Mouse (Mus musculus) midbrain, embryonic 13.5 days (tissue): ENCODE data around the gene Dcaf5. TPM values are rescaled to one million over a fixed set of nuclear protein-coding genes. Genes with fewer than 3 reads are reported as not detected.

ENCODE experiments used
- ATAC-seq: fragments of 200-750 bp; cut with Nextera tagmentation; 2 replicates; pipeline ENCODE4 v1.8.0; 2017; ENCODE audit warnings: mild to moderate bottlenecking, moderate TSS enrichment, moderate library complexity
- H3K27ac ChIP-seq: fragments of 300-500 bp; sonication (generic); 2 replicates; pipeline ENCODE4 v1.5.1; 2015; ENCODE audit warnings: inconsistent platforms, mild to moderate bottlenecking, moderate library complexity
- H3K27me3 ChIP-seq: fragments of 300-500 bp; sonication (generic); 2 replicates; pipeline ENCODE4 v1.6.1; 2015; ENCODE audit warnings: mild to moderate bottlenecking, inconsistent platforms
- H3K36me3 ChIP-seq: fragments of 300-500 bp; sonication (generic); 2 replicates; pipeline ENCODE4 v1.6.1; 2015; ENCODE audit warnings: mild to moderate bottlenecking, inconsistent platforms
- H3K4me1 ChIP-seq: fragments of 300-500 bp; sonication (generic); replicated peaks from 2 replicates; pipeline ENCODE4 v1.6.1; 2015; ENCODE audit warnings: inconsistent platforms
- H3K4me2 ChIP-seq: fragments of 300-500 bp; sonication (generic); replicated peaks from 2 replicates; pipeline ENCODE4 v1.6.1; 2015; ENCODE audit warnings: moderate library complexity, mild to moderate bottlenecking, inconsistent platforms
- H3K4me3 ChIP-seq: fragments of 300-500 bp; sonication (generic); replicated peaks from 2 replicates; pipeline ENCODE4 v1.5.1; 2015; ENCODE audit warnings: mild to moderate bottlenecking, inconsistent platforms
- H3K9ac ChIP-seq: fragments of 300-500 bp; sonication (generic); replicated peaks from 2 replicates; pipeline ENCODE4 v1.6.1; 2015; ENCODE audit warnings: mild to moderate bottlenecking, inconsistent platforms
- H3K9me3 ChIP-seq: fragments of 300-500 bp; sonication (generic); 2 replicates; pipeline ENCODE4 v1.6.1; 2016; ENCODE audit warnings: mild to moderate bottlenecking, inconsistent platforms
- WGBS: fragments of 180-500 bp; shearing (Covaris S2); methylation state at CpG from one replicate; pipeline ENCODE4 v1.1.7; 2015; 5-methylcytosine and 5-hydroxymethylcytosine counted together
- polyA plus RNA-seq: library from polyadenylated mRNA; unstranded; fragments of >200 nt; fragmentation: Nextera tagmentation; extraction: Ambion mirVana; gene quantifications from 2 replicates; pipeline ENCODE4 v1.2.1, GENCODE M21; 2015

Gene Dcaf5
- polyA plus RNA-seq, 1 experiment from 2014 or later, result 28.2 TPM

DNA sequence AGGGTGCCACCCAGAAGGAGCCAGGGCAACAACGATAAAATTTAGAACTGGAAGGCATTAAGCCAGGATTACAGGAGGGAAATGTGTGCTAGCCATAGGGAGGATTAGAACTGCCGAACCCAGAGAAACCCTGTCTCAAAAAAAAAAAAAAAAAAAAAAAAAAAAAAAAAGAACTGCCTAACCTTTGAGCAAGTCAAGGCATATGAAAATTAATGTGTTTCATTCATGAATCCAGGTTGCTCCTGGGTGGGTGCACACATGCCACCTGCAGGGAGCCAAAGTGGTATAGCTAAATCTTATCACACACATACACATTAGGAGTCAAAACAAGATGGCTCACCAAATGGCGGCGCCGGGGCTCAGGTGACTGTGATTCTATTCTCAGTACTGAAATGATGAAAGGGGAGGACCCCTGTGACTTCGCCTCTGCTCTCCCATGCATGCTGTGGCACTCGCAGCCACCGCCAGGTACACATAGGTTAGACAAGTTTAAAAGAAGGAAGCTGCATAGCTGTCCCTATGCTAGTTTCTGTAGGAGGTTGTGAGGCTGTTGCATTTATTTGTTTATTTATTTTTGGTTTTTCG lies 8.2 kb upstream of the Dcaf5 start:
- H3K4me1 ChIP-seq, result no peaks in the 10 kb centered on the region
- no peak for ATAC-seq
- no peaks in the 10 kb centered on the region for H3K27me3 ChIP-seq
- H3K4me2 ChIP-seq, result no peak overlapping the region
- WGBS, result 88% methylated on average over 9 of the region's 9 CpGs
- H3K36me3 ChIP-seq, result no peaks in the 10 kb centered on the region
- H3K4me3 ChIP-seq, result no peak overlapping the region
- no peaks in the 10 kb centered on the region for H3K9me3 ChIP-seq
- no peak overlapping the region for H3K9ac ChIP-seq
- no peak overlapping the region for H3K27ac ChIP-seq

DNA sequence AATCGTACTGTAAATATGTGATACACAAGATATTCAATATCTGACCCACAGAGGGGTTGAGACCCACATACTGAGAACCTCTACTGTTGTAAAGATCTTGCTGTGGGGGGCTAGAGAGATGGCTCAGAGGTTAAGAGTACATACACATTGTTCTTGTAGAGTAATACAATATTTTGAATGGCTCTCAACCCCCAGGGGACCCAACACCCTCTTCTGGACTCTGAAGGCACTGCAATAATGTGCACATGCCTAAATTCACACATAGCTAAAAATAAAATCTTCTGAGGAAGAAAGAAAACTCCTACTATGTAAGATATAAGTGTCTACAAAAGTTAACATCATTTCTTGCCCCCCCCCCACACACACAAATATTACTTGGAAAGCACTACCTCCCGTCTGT lies 4.6 kb upstream of the Dcaf5 start:
- H3K4me1 ChIP-seq, result peaks cover 8% of the 10 kb centered on the region; the same call in 1 of the 2 replicates
- H3K36me3 ChIP-seq, result no peaks in the 10 kb centered on the region
- no peak overlapping the region for H3K27ac ChIP-seq
- no peaks in the 10 kb centered on the region for H3K27me3 ChIP-seq
- 81% methylated on average over 2 of the region's 2 CpGs for WGBS
- no peak for ATAC-seq
- H3K4me2 ChIP-seq, result no peak overlapping the region
- H3K4me3 ChIP-seq, result no peak overlapping the region
- no peaks in the 10 kb centered on the region for H3K9me3 ChIP-seq
- H3K9ac ChIP-seq, result no peak overlapping the region

DNA sequence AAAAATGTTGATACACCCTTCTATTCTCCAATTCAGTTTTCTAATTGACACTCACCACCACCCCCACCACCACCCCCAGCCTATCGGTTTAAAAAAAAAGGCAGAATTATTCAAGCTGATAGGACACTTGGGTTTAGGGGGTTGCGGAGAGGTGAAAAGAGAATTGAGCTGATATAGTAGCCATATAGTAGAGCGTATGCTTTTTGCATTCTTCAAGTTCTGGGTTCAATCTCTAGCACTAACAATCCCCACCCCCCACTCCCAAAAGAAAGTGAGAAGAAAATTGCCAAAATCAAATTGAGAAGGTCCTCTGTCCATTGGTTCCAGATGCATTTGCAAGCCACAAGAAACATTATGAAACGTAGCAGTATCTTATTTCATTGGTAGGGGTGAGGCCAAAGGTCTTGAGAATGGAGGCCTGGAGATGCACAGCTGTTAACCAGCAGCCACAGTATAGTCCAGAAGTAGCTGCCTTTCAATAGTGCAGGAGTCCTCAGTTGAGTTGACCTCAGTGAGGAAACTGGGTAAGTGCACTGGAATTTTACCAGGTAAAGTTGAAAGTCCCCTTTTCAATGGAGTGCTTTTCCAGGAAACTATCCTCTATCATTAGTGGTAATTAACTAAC lies 762 bp upstream of the Dcaf5 start:
- Histone ChIP-seq H3K36me3 (peaks cover 4% of the 10 kb centered on the region; the same call in 1 of the 2 replicates), H3K27me3 (no peaks in the 10 kb centered on the region), H3K4me1 (peaks cover 31% of the 10 kb centered on the region), H3K4me2 (peak overlapping the region; percentile 66), H3K9me3 (no peaks in the 10 kb centered on the region), H3K4me3 (peak overlapping the region; percentile 93), H3K9ac (peak overlapping the region; percentile 95), H3K27ac (peak overlapping the region; percentile 99)
- no peak for ATAC-seq
- 23% methylated on average over 4 of the region's 4 CpGs for WGBS

DNA sequence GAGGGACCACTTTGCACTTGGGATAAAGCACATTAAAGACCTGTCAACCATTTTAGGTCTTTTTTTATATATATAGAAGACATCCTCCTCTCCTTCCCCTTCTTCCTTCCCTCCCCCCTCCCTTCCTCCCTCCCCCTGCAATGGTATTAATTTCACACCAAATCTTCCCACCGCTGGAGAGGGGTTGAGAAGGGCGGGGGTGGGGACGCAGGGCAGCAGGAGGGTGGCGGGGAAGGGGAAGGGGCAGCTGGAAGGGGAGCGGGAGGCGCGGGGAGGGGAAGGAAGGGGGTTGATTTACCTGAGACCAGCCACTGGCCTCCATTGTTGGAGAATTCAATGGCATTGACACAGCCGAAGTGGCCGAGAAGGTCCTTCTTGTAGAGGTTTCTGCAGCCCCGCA lies 514 bp downstream of the Dcaf5 start:
- peak; percentile 49 for ATAC-seq

DNA sequence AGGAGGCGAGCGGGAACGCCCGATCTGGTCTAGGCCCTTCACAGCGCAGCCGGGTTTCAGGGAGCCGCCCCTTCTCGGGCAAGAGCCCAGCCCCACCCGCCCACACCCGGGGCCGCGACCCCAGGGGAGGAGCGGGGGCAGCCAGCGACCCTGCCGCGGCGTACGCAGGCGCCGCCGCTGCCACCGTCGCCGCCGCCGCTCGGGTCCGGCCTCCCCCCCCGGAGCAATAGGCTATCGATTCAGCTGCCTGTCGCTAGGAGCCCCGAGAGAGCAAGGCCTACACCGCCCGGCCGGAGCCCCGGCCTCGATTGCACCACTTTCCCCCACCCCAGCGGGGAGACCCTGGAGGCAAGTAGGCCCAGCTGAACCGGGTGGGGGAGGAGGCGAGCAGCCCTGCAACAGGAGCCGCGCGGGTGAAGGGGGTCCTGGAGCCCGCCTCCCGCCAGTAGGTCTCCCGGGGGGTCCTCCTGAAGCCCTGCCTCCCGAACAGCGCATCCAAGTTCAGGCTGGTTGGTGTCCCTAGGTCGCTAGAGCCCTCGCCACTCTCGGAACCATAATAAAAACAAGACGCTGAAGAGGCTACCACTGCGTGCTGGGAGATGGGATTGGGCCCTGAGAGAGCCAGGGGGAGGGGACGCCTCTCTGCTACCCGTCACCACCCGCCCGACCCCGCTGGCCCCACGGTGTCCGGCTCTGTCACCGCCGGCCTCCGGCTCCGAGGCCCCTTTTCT lies 1.3 kb downstream of the Dcaf5 start:
- peak overlapping the region; percentile 66 for H3K4me2 ChIP-seq
- no peaks in the 10 kb centered on the region for H3K27me3 ChIP-seq
- peak; percentile 76 for ATAC-seq
- H3K4me1 ChIP-seq, result peaks cover 31% of the 10 kb centered on the region
- H3K9me3 ChIP-seq, result no peaks in the 10 kb centered on the region
- H3K4me3 ChIP-seq, result peak overlapping the region; percentile 93
- peak overlapping the region; percentile 95 for H3K9ac ChIP-seq
- H3K27ac ChIP-seq, result peak overlapping the region; percentile 99
- peaks cover 4% of the 10 kb centered on the region; the same call in 1 of the 2 replicates for H3K36me3 ChIP-seq
- WGBS, result under 1% methylated on average over 36 of the region's 64 CpGs

More for the DNA sequence above, 514 bp downstream of the Dcaf5 start:
- no peaks in the 10 kb centered on the region for H3K27me3 ChIP-seq
- peaks cover 4% of the 10 kb centered on the region; the same call in 1 of the 2 replicates for H3K36me3 ChIP-seq
- WGBS, result 6% methylated on average over 9 of the region's 10 CpGs
- no peaks in the 10 kb centered on the region for H3K9me3 ChIP-seq
- peaks cover 31% of the 10 kb centered on the region for H3K4me1 ChIP-seq
- peak overlapping the region; percentile 95 for H3K9ac ChIP-seq
- peak overlapping the region; percentile 66 for H3K4me2 ChIP-seq
- H3K4me3 ChIP-seq, result peak overlapping the region; percentile 93
- peak overlapping the region; percentile 99 for H3K27ac ChIP-seq

DNA sequence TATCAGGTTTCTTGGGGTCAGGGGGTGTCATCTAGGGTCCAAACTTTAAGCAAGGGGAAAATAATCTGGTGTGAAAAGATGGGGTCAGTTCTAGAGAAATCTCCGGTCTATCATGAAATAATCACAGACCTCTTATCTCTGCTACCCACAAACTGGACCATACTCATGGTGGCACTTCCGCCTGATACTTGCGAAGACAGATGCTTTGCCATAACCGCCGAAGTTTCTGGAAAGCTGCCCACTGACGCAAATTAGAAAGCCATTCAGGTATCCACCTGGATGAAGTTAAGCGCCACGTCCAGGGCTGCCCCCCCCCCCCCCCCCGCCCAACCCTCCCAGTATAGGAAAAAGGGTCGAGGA lies 1.8 kb downstream of the Dcaf5 start:
- H3K27me3 ChIP-seq, result no peaks in the 10 kb centered on the region
- H3K4me2 ChIP-seq, result peak overlapping the region; percentile 66
- peak overlapping the region; percentile 95 for H3K9ac ChIP-seq
- H3K9me3 ChIP-seq, result no peaks in the 10 kb centered on the region
- H3K4me3 ChIP-seq, result peak overlapping the region; percentile 93
- peaks cover 4% of the 10 kb centered on the region; the same call in 1 of the 2 replicates for H3K36me3 ChIP-seq
- no peak for ATAC-seq
- peak overlapping the region; percentile 99 for H3K27ac ChIP-seq
- 8% methylated on average over 8 of the region's 10 CpGs for WGBS
- H3K4me1 ChIP-seq, result peaks cover 31% of the 10 kb centered on the region

DNA sequence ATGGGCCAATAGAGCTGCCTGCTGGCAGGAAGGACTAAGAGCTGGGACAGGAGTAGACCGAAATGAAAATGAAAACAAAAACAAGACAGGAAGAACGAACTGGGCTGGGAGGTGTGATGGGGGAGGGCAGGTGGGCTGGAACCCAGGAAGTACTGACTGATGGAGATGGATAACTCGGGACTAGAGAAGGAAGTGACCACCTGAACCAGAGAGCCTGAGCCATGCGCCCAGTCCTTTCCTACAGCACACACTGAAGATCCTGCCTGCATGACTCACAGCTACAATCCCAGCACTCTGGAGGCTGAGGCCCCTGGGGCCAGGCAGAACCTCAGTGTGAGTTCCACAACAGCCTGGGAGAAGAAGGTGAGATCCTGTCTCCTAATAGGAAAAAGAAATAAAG lies 3.1 kb downstream of the Dcaf5 start:
- Histone ChIP-seq H3K9ac (0 out of 2 replicates have a peak overlapping the region, but pooled peaks have one; percentile 19), H3K4me2 (no peak overlapping the region), H3K4me1 (peaks cover 31% of the 10 kb centered on the region), H3K9me3 (no peaks in the 10 kb centered on the region), H3K27ac (no peak overlapping the region), H3K27me3 (no peaks in the 10 kb centered on the region), H3K36me3 (peaks cover 4% of the 10 kb centered on the region; the same call in 1 of the 2 replicates), H3K4me3 (no peak overlapping the region; the same call in 1 of the 2 replicates)
- 78% methylated on average over 4 of the region's 4 CpGs for WGBS
- no peak for ATAC-seq

DNA sequence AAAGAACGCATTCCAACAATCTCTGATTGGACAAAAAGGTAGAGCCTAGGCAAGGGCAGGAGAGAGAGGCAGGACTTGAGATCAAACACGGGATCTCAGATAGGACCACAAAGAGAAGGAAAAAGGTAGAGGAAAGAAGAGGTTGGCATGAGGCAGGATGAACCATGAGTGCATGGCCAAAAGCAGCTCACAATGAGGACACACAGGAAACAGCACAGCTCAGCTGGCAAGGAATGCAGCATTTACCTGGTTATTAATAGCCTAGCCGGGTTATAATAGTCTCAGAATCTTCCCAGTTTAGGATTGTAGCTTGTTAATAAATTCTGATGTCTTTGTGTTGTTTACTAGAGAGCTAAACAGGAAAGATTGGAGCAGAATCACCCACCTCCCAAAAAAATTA lies 8.7 kb downstream of the Dcaf5 start:
- H3K9ac ChIP-seq, result no peak overlapping the region
- ATAC-seq, result no peak
- H3K36me3 ChIP-seq, result peaks cover 22% of the 10 kb centered on the region
- no peak overlapping the region for H3K27ac ChIP-seq
- H3K4me2 ChIP-seq, result no peak overlapping the region
- 91% methylated on average over 3 of the region's 3 CpGs for WGBS
- no peak overlapping the region for H3K4me3 ChIP-seq
- no peaks in the 10 kb centered on the region for H3K9me3 ChIP-seq
- H3K4me1 ChIP-seq, result peaks cover 4% of the 10 kb centered on the region
- no peaks in the 10 kb centered on the region for H3K27me3 ChIP-seq

DNA sequence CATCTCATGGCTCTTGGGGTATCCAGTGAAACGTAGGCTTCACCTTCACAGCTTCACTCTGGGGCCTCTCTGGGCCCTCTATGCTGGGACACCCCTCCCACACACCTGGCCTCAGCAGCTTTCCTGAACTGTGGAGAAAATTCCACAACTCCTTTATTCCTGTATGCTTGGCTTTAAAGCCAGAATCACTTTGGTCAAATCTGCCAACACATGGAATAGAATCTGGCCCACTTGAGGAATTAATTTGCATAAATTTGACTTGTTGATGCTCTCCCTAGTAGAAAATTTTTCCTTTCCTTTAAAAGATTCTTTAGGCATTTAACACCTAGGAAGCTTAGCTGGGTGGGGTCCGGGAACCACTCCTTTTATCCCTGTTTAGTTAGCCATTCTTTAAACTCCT lies 21.3 kb downstream of the Dcaf5 start:
- Histone ChIP-seq H3K9me3 (peaks cover 6% of the 10 kb centered on the region; the same call in 1 of the 2 replicates), H3K27ac (no peak overlapping the region), H3K9ac (no peak overlapping the region), H3K4me2 (no peak overlapping the region), H3K36me3 (peaks cover 46% of the 10 kb centered on the region), H3K27me3 (no peaks in the 10 kb centered on the region), H3K4me3 (no peak overlapping the region), H3K4me1 (no peaks in the 10 kb centered on the region)
- no peak for ATAC-seq
- WGBS, result 92% methylated on average over 2 of the region's 2 CpGs

DNA sequence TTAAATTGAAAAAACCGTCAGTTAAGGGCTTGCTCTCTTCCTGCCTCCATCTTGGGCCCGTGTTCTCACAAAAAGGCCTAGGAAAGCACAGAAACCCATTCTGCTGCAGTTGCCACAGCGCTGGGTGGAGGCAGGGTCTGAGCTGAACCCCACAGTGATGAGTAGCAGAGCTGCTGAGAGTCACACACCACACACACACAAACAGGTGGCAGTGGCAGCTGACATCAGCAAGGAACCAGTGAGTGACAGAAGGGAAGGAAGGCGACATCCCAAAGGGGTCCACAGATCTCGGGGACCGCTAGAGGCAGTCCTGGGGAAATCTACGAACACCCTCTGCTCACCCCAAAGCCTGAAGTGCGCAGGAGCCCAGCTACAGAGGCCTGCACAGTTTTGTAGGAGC lies 25.5 kb downstream of the Dcaf5 start:
- ATAC-seq, result no peak
- Histone ChIP-seq H3K36me3 (peaks cover 39% of the 10 kb centered on the region), H3K27me3 (no peaks in the 10 kb centered on the region), H3K4me2 (no peak overlapping the region), H3K27ac (no peak overlapping the region), H3K4me1 (no peaks in the 10 kb centered on the region), H3K4me3 (no peak overlapping the region), H3K9me3 (peaks cover 5% of the 10 kb centered on the region; the same call in 1 of the 2 replicates), H3K9ac (no peak overlapping the region)
- 93% methylated on average over 8 of the region's 8 CpGs for WGBS

DNA sequence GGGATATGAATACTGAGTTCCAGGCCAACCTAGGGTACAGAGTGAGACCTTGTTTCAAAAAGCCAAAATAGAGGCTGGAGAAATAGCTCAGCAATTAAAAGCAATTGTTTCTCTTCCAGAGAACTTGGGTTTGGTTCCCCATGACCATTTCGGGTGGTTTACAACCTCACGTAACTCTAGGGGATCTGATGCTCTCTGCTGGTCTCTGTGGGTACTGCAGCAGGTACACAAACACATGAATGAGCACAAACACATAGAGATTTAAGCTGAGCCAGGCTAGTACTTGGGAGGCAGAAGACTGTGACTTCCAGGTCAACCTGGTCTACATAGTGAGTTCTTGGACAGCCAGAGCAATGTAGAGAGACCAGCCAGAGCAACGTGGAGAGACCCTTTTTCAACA lies 28.6 kb downstream of the Dcaf5 start:
- no peak for ATAC-seq
- peaks cover 31% of the 10 kb centered on the region for H3K36me3 ChIP-seq

DNA sequence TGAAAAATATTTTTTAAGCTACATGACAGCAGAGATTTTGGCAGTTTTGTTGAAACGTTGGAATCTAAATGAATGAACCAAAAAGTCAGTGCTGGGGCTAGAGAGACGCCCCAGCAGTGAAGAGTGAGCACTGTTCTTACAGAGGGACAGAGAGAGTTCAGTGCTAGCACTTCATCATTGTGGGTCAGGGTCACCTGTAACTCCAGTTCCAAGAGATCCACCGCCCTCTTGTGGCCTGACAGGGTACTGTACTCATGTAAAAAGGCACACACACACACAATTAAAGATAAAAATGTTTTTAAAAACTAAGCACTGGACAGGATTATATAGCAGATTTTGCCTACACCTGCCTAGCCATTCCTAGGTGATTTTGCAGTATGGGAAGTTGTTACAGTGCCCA lies 29.8 kb downstream of the Dcaf5 start:
- ATAC-seq, result no peak
- no peak overlapping the region for H3K27ac ChIP-seq
- no peaks in the 10 kb centered on the region for H3K27me3 ChIP-seq
- H3K36me3 ChIP-seq, result peaks cover 32% of the 10 kb centered on the region
- H3K9ac ChIP-seq, result no peak overlapping the region
- WGBS, result 42% methylated on average over 3 of the region's 3 CpGs
- no peak overlapping the region for H3K4me3 ChIP-seq
- no peaks in the 10 kb centered on the region for H3K9me3 ChIP-seq
- H3K4me2 ChIP-seq, result no peak overlapping the region
- H3K4me1 ChIP-seq, result no peaks in the 10 kb centered on the region

More for the DNA sequence above, 28.6 kb downstream of the Dcaf5 start:
- Histone ChIP-seq H3K4me3 (no peak overlapping the region), H3K27me3 (no peaks in the 10 kb centered on the region), H3K9me3 (no peaks in the 10 kb centered on the region), H3K4me2 (no peak overlapping the region), H3K27ac (no peak overlapping the region), H3K9ac (no peak overlapping the region), H3K4me1 (no peaks in the 10 kb centered on the region)
- WGBS, result 58% methylated on average over 3 of the region's 3 CpGs
